Mouse (Mus musculus) heart, postnatal 0 days (tissue): Measurements from ENCODE around the gene Metrnl. TPM values are rescaled to one million over a fixed set of nuclear protein-coding genes. Genes with fewer than 3 reads are reported as not detected.
A peak's percentile ranks its signal among the peaks of the same experiment; 100 is the strongest.
"Not testable (repeated sequence)": the region's sequence is repeated elsewhere in the genome, so short reads cannot be mapped to it uniquely, and the experiment has no call there.

Source experiments
- ATAC-seq: fragments of 200-750 bp; cut with Nextera tagmentation; 2 replicates; pipeline ENCODE4 v1.8.0; 2017; ENCODE audit warnings: low read depth, moderate number of reproducible peaks, moderate library complexity; ENCODE audit not compliant: insufficient read depth
- DNase-seq: peaks from one replicate; pipeline ENCODE4 v3.0.0-alpha.2; 2016; ENCODE audit warnings: low spot score
- H3K27ac ChIP-seq: fragments of 300-500 bp; sonication (generic); 2 replicates; pipeline ENCODE4 v1.5.1; 2014; ENCODE audit warnings: low read depth, mild to moderate bottlenecking
- H3K27me3 ChIP-seq: fragments of 300-500 bp; sonication (generic); 2 replicates; pipeline ENCODE4 v1.6.1; 2014; ENCODE audit warnings: low read length, mixed read lengths; ENCODE audit not compliant: control insufficient read depth, insufficient read depth
- H3K36me3 ChIP-seq: fragments of 300-500 bp; sonication (generic); replicated peaks from 2 replicates; pipeline ENCODE4 v1.6.1; 2014; ENCODE audit warnings: low read length, mixed read lengths; ENCODE audit not compliant: control insufficient read depth, insufficient read depth
- H3K4me1 ChIP-seq: fragments of 300-500 bp; sonication (generic); 2 replicates; pipeline ENCODE4 v1.6.1; 2014; ENCODE audit warnings: antibody characterized with exemption; ENCODE audit not compliant: control insufficient read depth, insufficient read depth
- H3K4me2 ChIP-seq: fragments of 300-500 bp; sonication (generic); 2 replicates; pipeline ENCODE4 v1.6.1; 2014; ENCODE audit warnings: low read depth, mild to moderate bottlenecking, low read length, moderate library complexity
- H3K4me3 ChIP-seq: fragments of 300-500 bp; sonication (generic); 2 replicates; pipeline ENCODE4 v1.5.1; 2014; ENCODE audit warnings: low read depth, low read length
- H3K9ac ChIP-seq: fragments of 300-500 bp; sonication (generic); replicated peaks from 2 replicates; pipeline ENCODE4 v1.6.1; 2014; ENCODE audit warnings: low read depth, low read length, mixed read lengths
- H3K9me3 ChIP-seq: fragments of 300-500 bp; sonication (generic); replicated peaks from 2 replicates; pipeline ENCODE4 v1.6.1; 2016; ENCODE audit warnings: low read length; ENCODE audit not compliant: control insufficient read depth
- CTCF ChIP-seq: IDR thresholded peaks from 2 replicates; pipeline ENCODE4 v1.5.1; 2016; ENCODE audit warnings: antibody characterized with exemption, control low read depth, low read depth
- EP300 ChIP-seq: IDR thresholded peaks from 2 replicates; pipeline ENCODE4 v1.6.1; 2016; ENCODE audit warnings: antibody characterized with exemption, low read depth
- WGBS: fragments of 180-500 bp; shearing (Covaris S2); extraction: QIAGEN DNeasy Blood & Tissue Kit; methylation state at CpG from one replicate; pipeline ENCODE4 v1.1.7; 2014; 5-methylcytosine and 5-hydroxymethylcytosine counted together
- polyA plus RNA-seq: library from polyadenylated mRNA; unstranded; fragments of >200 nt; fragmentation: Nextera tagmentation; extraction: Ambion mirVana; gene quantifications from 2 replicates; pipeline ENCODE4 v1.2.1, GENCODE M21; 2015
- total RNA-seq: library from RNA; depleted of rRNA; stranded (reverse); fragments of >200 nt; gene quantifications from 2 replicates; pipeline ENCODE4 v1.2.3, GENCODE M21; 2014; ENCODE audit warnings: low replicate concordance

Metrnl gene
- total and polyA plus RNA-seq, 2 experiments from 2014 or later: 17.3 to 27.9 TPM

- Histone ChIP-seq H3K4me2 (no peak overlapping the region), H3K36me3 (no peaks in the 10 kb centered on the region), H3K4me1 (no peaks in the 10 kb centered on the region; the same call in 1 of the 2 replicates), H3K9ac (no peak overlapping the region), H3K9me3 (no peaks in the 10 kb centered on the region), H3K27me3 (no peaks in the 10 kb centered on the region), H3K27ac (no peak overlapping the region), H3K4me3 (no peak overlapping the region)
- WGBS: 68% methylated on average over 9 of the region's 9 CpGs
- ATAC-seq (no peak), DNase-seq (no peak)
- TF ChIP-seq EP300 (no peak), CTCF (no peak)
Measured at GRCm38 (mm10) chr11:121654406-121654945, 46.9 kb upstream of the Metrnl start.

DNA sequence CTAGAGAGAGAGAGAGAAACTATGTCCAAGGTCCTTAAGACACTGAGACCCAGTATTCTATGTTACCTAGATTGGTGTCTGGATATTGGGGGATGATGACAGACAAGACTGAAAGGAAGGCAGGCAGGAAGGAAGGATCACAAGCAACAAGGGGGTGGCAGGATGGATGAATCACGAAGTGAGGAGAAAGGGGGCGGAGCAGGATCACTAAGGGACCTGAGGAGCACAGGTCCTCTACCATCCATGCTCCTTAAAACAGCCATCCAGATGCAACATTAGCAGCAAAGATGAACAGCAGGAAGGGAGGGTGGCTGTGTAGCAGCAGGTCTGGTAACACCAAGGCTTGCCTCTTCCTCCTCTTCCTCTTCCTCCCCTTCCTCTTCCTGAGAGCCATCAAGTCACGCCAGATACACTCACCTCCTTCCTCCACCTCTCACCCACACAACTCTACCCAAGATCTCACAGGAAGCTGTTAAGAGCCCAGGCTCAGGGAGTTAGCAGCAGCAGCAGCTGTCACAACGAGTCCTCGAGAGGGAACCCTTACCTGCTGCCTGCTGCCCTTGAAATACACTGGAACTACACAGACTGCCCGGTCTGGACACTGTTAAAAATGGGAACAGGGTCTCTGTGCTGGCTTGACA, 46.1 kb upstream of the Metrnl start:
- ATAC-seq (no peak), DNase-seq (no peak)
- no peak overlapping the region for H3K4me2 ChIP-seq
- TF ChIP-seq CTCF (no peak), EP300 (no peak)
- H3K36me3 ChIP-seq: no peaks in the 10 kb centered on the region
- no peaks in the 10 kb centered on the region; the same call in 1 of the 2 replicates for H3K4me1 ChIP-seq
- no peak overlapping the region for H3K9ac ChIP-seq
- no peaks in the 10 kb centered on the region for H3K27me3 ChIP-seq
- WGBS: 49% methylated on average over 6 of the region's 6 CpGs
- no peak overlapping the region for H3K4me3 ChIP-seq
- H3K9me3 ChIP-seq: no peaks in the 10 kb centered on the region
- no peak overlapping the region for H3K27ac ChIP-seq

DNA sequence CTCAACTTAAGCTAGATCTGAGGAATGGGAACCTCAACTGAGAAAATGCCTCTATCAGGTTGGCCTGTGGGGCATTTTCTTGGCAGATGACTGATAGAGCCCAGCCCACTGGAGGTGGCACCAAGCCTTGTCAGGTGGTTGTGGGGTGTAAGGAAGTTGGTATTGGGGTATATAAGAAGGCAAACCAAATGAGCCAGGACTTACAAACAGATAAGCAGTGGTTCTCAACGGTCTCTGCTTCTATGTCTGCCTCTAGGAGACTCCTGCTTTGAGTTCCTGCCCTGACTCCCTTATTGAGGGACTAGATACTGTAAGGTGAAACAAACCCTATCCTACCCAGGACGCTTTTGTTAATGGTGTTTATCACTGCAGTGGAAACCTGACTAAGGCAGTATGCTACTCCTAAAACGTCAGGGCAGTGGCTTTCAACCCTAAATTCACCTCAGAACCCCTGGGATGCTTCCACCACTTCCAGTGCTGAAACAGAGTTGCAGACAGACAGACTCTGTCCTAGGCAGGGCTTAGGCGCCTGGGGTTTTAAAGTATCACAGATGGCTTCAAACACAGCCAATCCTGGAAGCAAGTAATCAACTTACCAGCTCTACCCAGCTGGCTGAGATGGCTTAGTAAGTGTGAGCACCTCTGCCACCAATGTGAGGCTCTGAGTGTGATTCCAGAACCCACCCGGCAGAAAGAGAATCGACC, 45.4 kb upstream of the Metrnl start:
- Histone ChIP-seq H3K4me1 (no peaks in the 10 kb centered on the region; the same call in 1 of the 2 replicates), H3K9ac (no peak overlapping the region), H3K36me3 (no peaks in the 10 kb centered on the region), H3K27me3 (no peaks in the 10 kb centered on the region), H3K4me2 (no peak overlapping the region), H3K4me3 (no peak overlapping the region), H3K27ac (no peak overlapping the region), H3K9me3 (no peaks in the 10 kb centered on the region)
- 84% methylated on average over 6 of the region's 6 CpGs for WGBS
- ATAC-seq (no peak), DNase-seq (no peak)
- TF ChIP-seq EP300 (no peak), CTCF (no peak)

GRCm38 (mm10) chr11:121658151-121658550, 43.2 kb upstream of the Metrnl start:
- DNase-seq: no peak
- Histone ChIP-seq H3K9me3 (no peaks in the 10 kb centered on the region), H3K4me2 (no peak overlapping the region), H3K4me3 (no peak overlapping the region), H3K36me3 (peaks cover 4% of the 10 kb centered on the region; the same call in 1 of the 2 replicates), H3K9ac (no peak overlapping the region), H3K27me3 (no peaks in the 10 kb centered on the region), H3K27ac (no peak overlapping the region), H3K4me1 (no peaks in the 10 kb centered on the region; the same call in 1 of the 2 replicates)
- no peak for ATAC-seq
- WGBS: 24% methylated on average over 1 of the region's 1 CpGs
- no peak for TF ChIP-seq EP300
- peak; percentile 37 for TF ChIP-seq CTCF

GRCm38 (mm10) chr11:121660604-121661003, 40.7 kb upstream of the Metrnl start:
- not testable (repeated sequence) for H3K9ac ChIP-seq, H3K4me3 ChIP-seq, H3K27me3 ChIP-seq, DNase-seq, H3K27ac ChIP-seq, ATAC-seq, H3K4me1 ChIP-seq, H3K4me2 ChIP-seq, H3K9me3 ChIP-seq
- H3K36me3 ChIP-seq: peaks cover 12% of the 10 kb centered on the region
- 96% methylated on average over 2 of the region's 2 CpGs for WGBS
